Mouse (Mus musculus) lung, embryonic 15.5 days (tissue): ENCODE measurements around the gene Zfp362. TPM values are rescaled to one million over a fixed set of nuclear protein-coding genes. Genes with fewer than 3 reads are reported as not detected.

ENCODE experiments used
- ATAC-seq: fragments of 200-750 bp; cut with Nextera tagmentation; 2 replicates; pipeline ENCODE4 v1.8.0; 2017; ENCODE audit warnings: moderate number of reproducible peaks, borderline replicate concordance; ENCODE audit not compliant: low FRiP score, low TSS enrichment; ENCODE audit errors: extremely low read depth
- H3K27ac ChIP-seq: fragments of 300-500 bp; sonication (generic); 2 replicates; pipeline ENCODE4 v1.5.1; 2015; ENCODE audit warnings: moderate library complexity, mild to moderate bottlenecking, inconsistent platforms
- H3K27me3 ChIP-seq: fragments of 300-500 bp; sonication (generic); 2 replicates; pipeline ENCODE4 v1.6.1; 2015; ENCODE audit warnings: inconsistent platforms
- H3K36me3 ChIP-seq: fragments of 300-500 bp; sonication (generic); 2 replicates; pipeline ENCODE4 v1.6.1; 2015; ENCODE audit warnings: inconsistent platforms
- H3K4me1 ChIP-seq: fragments of 300-500 bp; sonication (generic); 2 replicates; pipeline ENCODE4 v1.6.1; 2015; ENCODE audit warnings: inconsistent platforms
- H3K4me2 ChIP-seq: fragments of 300-500 bp; sonication (generic); 2 replicates; pipeline ENCODE4 v1.6.1; 2015; ENCODE audit warnings: inconsistent platforms, mild to moderate bottlenecking, moderate library complexity
- H3K4me3 ChIP-seq: fragments of 300-500 bp; sonication (generic); 2 replicates; pipeline ENCODE4 v1.5.1; 2015; ENCODE audit warnings: mild to moderate bottlenecking, inconsistent platforms
- H3K9ac ChIP-seq: fragments of 300-500 bp; sonication (generic); 2 replicates; pipeline ENCODE4 v1.6.1; 2015; ENCODE audit warnings: inconsistent platforms
- H3K9me3 ChIP-seq: fragments of 300-500 bp; sonication (generic); 2 replicates; pipeline ENCODE4 v1.6.1; 2016; ENCODE audit warnings: inconsistent platforms
- WGBS: fragments of 180-500 bp; shearing (Covaris S2); methylation state at CpG from one replicate; pipeline ENCODE4 v1.1.7; 2015; 5-methylcytosine and 5-hydroxymethylcytosine counted together
- polyA plus RNA-seq: library from polyadenylated mRNA; unstranded; fragments of >200 nt; fragmentation: Nextera tagmentation; extraction: Ambion mirVana; gene quantifications from 2 replicates; pipeline ENCODE4 v1.2.1, GENCODE M21; 2015

Zfp362 gene
- polyA plus RNA-seq, 1 experiment from 2014 or later = 34.6 TPM

DNA sequence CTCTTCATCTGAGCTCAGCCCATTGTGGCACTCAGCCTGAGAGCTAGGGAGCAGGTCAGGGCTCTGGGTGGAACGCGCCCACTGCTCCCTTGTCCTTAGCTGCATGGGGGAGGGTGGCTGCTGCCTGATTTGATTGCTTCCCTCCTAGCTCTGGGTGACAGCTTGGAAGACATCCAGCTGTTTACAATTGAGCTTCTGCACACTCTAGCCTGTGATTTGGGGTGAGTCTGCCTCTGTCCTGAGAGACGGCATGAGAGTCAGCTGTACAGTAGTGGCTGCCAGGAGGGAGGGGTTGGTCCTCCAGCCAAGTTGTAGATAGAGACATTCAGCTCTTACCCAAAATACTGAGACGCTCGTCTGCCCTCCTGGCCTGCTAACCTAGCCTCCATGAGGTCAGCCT, 71.6 kb downstream of the Zfp362 start:
- Histone ChIP-seq H3K36me3 (peaks cover 8% of the 10 kb centered on the region; the same call in 1 of the 2 replicates), H3K4me3 (no peak overlapping the region; the same call in 1 of the 2 replicates), H3K4me2 (peak overlapping the region; percentile 35), H3K4me1 (peaks cover 89% of the 10 kb centered on the region), H3K9me3 (no peaks in the 10 kb centered on the region), H3K27me3 (no peaks in the 10 kb centered on the region), H3K27ac (peak overlapping the region; percentile 87), H3K9ac (no peak overlapping the region)
- 12% methylated on average over 5 of the region's 5 CpGs for WGBS
- peak; percentile 92 for ATAC-seq

GRCm38 (mm10) chr4:128733496-128733895, 72.3 kb downstream of the Zfp362 start:
- ATAC-seq = no peak
- peaks cover 8% of the 10 kb centered on the region; the same call in 1 of the 2 replicates for H3K36me3 ChIP-seq
- 16% methylated on average over 6 of the region's 6 CpGs for WGBS
- H3K4me1 ChIP-seq = peaks cover 92% of the 10 kb centered on the region
- no peak overlapping the region for H3K4me3 ChIP-seq
- H3K27ac ChIP-seq = peak overlapping the region; percentile 87
- H3K4me2 ChIP-seq = peak overlapping the region; percentile 35; the same call in 1 of the 2 replicates
- peak overlapping the region; percentile 14 for H3K9ac ChIP-seq
- no peaks in the 10 kb centered on the region for H3K27me3 ChIP-seq
- no peaks in the 10 kb centered on the region for H3K9me3 ChIP-seq

- peaks cover 85% of the 10 kb centered on the region for H3K4me1 ChIP-seq
- peaks cover 8% of the 10 kb centered on the region; the same call in 1 of the 2 replicates for H3K36me3 ChIP-seq
- H3K9ac ChIP-seq = no peak overlapping the region
- no peaks in the 10 kb centered on the region for H3K9me3 ChIP-seq
- H3K27ac ChIP-seq = peak overlapping the region; percentile 87
- ATAC-seq = no peak
- no peaks in the 10 kb centered on the region for H3K27me3 ChIP-seq
- H3K4me2 ChIP-seq = 0 out of 2 replicates have a peak overlapping the region, but pooled peaks have one; percentile 35
- H3K4me3 ChIP-seq = no peak overlapping the region
- 17% methylated on average over 5 of the region's 5 CpGs for WGBS
Observed at GRCm38 (mm10) chr4:128732794-128733193, 73.1 kb downstream of the Zfp362 start.

DNA sequence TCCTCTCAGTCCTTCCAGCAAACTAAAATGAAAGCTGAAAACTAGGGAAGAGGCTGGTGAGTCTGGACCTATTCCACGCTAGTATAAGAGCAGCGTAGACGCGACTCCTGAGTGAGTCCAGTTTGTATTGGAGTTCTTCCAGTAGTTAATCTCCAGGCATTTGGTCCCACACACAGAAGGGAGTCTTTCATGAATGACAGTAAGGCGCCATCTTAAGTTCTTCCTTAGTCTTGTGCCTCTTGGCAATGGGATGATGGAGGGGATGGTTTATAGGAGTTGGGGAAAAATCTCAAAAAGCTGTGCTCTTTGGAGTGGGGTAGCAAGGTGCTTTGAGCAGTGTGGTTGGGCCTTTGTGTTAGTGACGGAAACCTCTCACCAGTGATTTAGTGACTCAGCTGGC, 75.6 kb downstream of the Zfp362 start:
- Histone ChIP-seq H3K9me3 (no peaks in the 10 kb centered on the region), H3K27ac (peak overlapping the region; percentile 91), H3K27me3 (no peaks in the 10 kb centered on the region), H3K4me1 (peaks cover 66% of the 10 kb centered on the region), H3K4me2 (peak overlapping the region; percentile 83), H3K36me3 (peaks cover 8% of the 10 kb centered on the region; the same call in 1 of the 2 replicates), H3K9ac (no peak overlapping the region; the same call in 1 of the 2 replicates), H3K4me3 (peak overlapping the region; percentile 71)
- WGBS = 55% methylated on average over 6 of the region's 6 CpGs
- no peak for ATAC-seq

- WGBS = 2% methylated on average over 5 of the region's 5 CpGs
- no peaks in the 10 kb centered on the region for H3K27me3 ChIP-seq
Observed at GRCm38 (mm10) chr4:128729709-128730037, 76.2 kb downstream of the Zfp362 start.

GRCm38 (mm10) chr4:128729033-128729708, 76.7 kb downstream of the Zfp362 start:
- Histone ChIP-seq H3K27ac (peak overlapping the region; percentile 91), H3K4me1 (peaks cover 55% of the 10 kb centered on the region), H3K9ac (peak overlapping the region; percentile 86), H3K36me3 (peaks cover 8% of the 10 kb centered on the region; the same call in 1 of the 2 replicates), H3K4me2 (peak overlapping the region; percentile 83), H3K27me3 (no peaks in the 10 kb centered on the region), H3K4me3 (peak overlapping the region; percentile 71), H3K9me3 (no peaks in the 10 kb centered on the region)
- WGBS = 4% methylated on average over 15 of the region's 15 CpGs
- no peak for ATAC-seq

More at GRCm38 (mm10) chr4:128729709-128730037, 76.2 kb downstream of the Zfp362 start:
- ATAC-seq = no peak
- H3K36me3 ChIP-seq = peaks cover 8% of the 10 kb centered on the region; the same call in 1 of the 2 replicates
- H3K4me2 ChIP-seq = peak overlapping the region; percentile 83
- peak overlapping the region; percentile 91 for H3K27ac ChIP-seq
- H3K9ac ChIP-seq = peak overlapping the region; percentile 86
- peaks cover 60% of the 10 kb centered on the region for H3K4me1 ChIP-seq
- peak overlapping the region; percentile 71 for H3K4me3 ChIP-seq
- no peaks in the 10 kb centered on the region for H3K9me3 ChIP-seq

- no peak for ATAC-seq
- under 1% methylated on average over 5 of the region's 5 CpGs for WGBS
- Histone ChIP-seq H3K4me2 (peak overlapping the region; percentile 83), H3K9ac (peak overlapping the region; percentile 86), H3K36me3 (peaks cover 8% of the 10 kb centered on the region; the same call in 1 of the 2 replicates), H3K9me3 (no peaks in the 10 kb centered on the region), H3K4me3 (peak overlapping the region; percentile 71), H3K27ac (peak overlapping the region; percentile 91), H3K4me1 (peaks cover 48% of the 10 kb centered on the region), H3K27me3 (no peaks in the 10 kb centered on the region)
Observed at GRCm38 (mm10) chr4:128728431-128728851, 77.4 kb downstream of the Zfp362 start.

DNA sequence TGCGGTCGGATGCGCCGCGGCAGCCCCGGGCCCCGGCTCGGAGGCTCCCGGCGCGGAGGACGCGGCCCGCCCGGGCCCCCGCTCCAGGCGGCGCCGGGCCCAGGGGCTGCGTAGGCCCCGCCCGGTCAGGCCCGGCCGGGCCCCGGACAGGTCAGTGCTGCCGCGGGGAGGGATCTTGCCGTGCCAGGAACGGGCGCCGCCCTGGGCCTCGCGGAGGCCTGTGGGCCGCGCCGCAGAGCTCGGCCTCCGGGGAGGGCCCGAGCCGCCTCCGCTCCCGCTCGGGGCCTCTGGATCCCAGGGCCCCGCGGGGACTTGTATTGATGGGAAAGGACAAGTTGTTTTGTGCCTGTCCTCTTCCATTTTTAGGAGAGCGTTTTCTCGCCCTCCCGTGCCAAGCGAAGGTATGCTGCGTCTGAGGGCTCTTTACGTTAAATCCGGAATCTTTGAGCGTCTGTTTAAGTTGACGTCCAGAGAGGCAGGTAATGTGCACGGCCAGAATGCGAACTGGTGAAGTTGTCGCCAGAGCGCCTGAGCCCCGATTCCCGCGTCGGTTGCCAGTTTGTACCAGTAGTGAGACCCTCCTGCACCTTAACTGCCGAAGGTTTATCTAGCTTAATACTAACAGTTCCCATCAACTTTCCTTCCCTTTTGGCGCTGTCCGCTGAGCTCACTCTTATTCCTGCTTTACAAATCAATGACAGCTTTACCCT, 78.0 kb downstream of the Zfp362 start:
- peak overlapping the region; percentile 71 for H3K4me3 ChIP-seq
- peaks cover 42% of the 10 kb centered on the region for H3K4me1 ChIP-seq
- H3K4me2 ChIP-seq = peak overlapping the region; percentile 83
- H3K27me3 ChIP-seq = no peaks in the 10 kb centered on the region
- no peaks in the 10 kb centered on the region for H3K9me3 ChIP-seq
- peak overlapping the region; percentile 86 for H3K9ac ChIP-seq
- ATAC-seq = peak; percentile 71
- H3K27ac ChIP-seq = peak overlapping the region; percentile 91
- peaks cover 8% of the 10 kb centered on the region; the same call in 1 of the 2 replicates for H3K36me3 ChIP-seq
- 1% methylated on average over 65 of the region's 65 CpGs for WGBS

- Histone ChIP-seq H3K4me2 (peak overlapping the region; percentile 83), H3K27me3 (no peaks in the 10 kb centered on the region), H3K9me3 (no peaks in the 10 kb centered on the region), H3K4me3 (peak overlapping the region; percentile 71), H3K36me3 (peaks cover 8% of the 10 kb centered on the region; the same call in 1 of the 2 replicates), H3K4me1 (peaks cover 35% of the 10 kb centered on the region), H3K9ac (peak overlapping the region; percentile 86), H3K27ac (peak overlapping the region; percentile 91)
- 3% methylated on average over 64 of the region's 68 CpGs for WGBS
- ATAC-seq = peak; percentile 93
Observed at GRCm38 (mm10) chr4:128727019-128727720, 78.7 kb downstream of the Zfp362 start.

DNA sequence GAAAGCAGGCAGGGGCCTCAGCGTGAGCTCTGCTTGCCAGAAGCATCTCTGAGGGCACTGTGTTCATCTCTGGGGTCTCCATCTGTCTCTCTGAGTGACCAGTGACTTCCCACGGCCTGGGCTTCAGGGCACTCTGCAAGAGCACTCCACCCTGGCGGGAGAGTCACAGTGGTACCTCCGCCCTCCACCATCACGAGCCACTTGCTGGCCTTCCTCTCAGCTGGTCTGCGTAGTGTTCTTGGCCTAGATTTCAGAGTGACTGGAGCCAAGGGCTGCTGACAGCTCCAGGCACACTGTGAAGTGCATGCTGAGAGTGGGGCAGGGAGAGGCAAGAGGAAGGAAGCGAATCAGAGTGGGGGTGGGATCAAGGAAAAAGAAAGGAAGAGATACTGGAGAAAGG, 81.8 kb downstream of the Zfp362 start:
- WGBS = 57% methylated on average over 7 of the region's 7 CpGs
- Histone ChIP-seq H3K27ac (no peak overlapping the region), H3K9ac (no peak overlapping the region), H3K4me2 (no peak overlapping the region), H3K4me1 (peaks cover 37% of the 10 kb centered on the region), H3K27me3 (no peaks in the 10 kb centered on the region), H3K36me3 (no peaks in the 10 kb centered on the region), H3K9me3 (no peaks in the 10 kb centered on the region), H3K4me3 (no peak overlapping the region)
- no peak for ATAC-seq

DNA sequence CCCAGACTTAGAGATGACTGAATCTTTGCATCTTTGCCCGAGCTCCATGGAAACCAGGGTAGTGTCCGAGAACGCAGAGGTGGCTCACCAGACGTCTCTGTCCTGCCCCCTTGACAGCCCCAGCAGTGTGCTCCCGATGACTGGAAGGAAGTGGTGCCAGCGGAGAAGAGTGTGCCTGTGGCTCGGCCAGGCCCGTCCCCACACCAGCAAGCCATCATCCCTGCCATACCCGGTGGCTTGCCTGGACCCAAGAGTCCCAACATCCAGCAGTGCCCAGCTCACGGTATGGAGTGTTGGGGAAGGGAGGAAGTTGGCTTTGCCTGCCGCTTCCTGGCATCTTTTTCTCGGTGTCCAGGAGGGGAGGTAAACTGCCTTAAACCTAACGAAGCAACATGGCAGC, 82.4 kb downstream of the Zfp362 start:
- H3K9ac ChIP-seq = no peak overlapping the region
- no peak for ATAC-seq
- H3K27ac ChIP-seq = no peak overlapping the region
- H3K4me3 ChIP-seq = no peak overlapping the region
- no peak overlapping the region for H3K4me2 ChIP-seq
- no peaks in the 10 kb centered on the region for H3K27me3 ChIP-seq
- no peaks in the 10 kb centered on the region for H3K9me3 ChIP-seq
- WGBS = 81% methylated on average over 13 of the region's 13 CpGs
- peaks cover 35% of the 10 kb centered on the region for H3K4me1 ChIP-seq
- H3K36me3 ChIP-seq = no peaks in the 10 kb centered on the region
